Mouse (Mus musculus): ENCODE data around the gene Bud23. TPM values are rescaled to one million over a fixed set of nuclear protein-coding genes. Genes with fewer than 3 reads are reported as not detected.

The Bud23 gene
- total and polyA plus RNA-seq, 2 experiments, result 32.7 to 51.7 TPM

- no peak for DNase-seq (ENCODE audit: extremely low read depth, low read depth, low spot score)
- H3K36me3 ChIP-seq (ENCODE audit: control insufficient read depth, insufficient read depth, low read length), result no peaks in the 10 kb centered on the region
- no peaks in the 10 kb centered on the region for H3K79me2 ChIP-seq (ENCODE audit: control insufficient read depth, insufficient read depth, low read length)
- H3K27me3 ChIP-seq (ENCODE audit: control insufficient read depth, insufficient read depth, low read length), result peaks cover 5% of the 10 kb centered on the region; the same call in 1 of the 2 replicates
- TF ChIP-seq CTCF (IDR thresholded peaks at IDR 0.05; ENCODE audit: low read depth, low read length), result no peak
- no peak for TF ChIP-seq POLR2A (IDR thresholded peaks at IDR 0.05; ENCODE audit: extremely low read depth, insufficient read depth, low read length)
- H3K4me3 ChIP-seq (ENCODE audit: insufficient read depth, low read depth, low read length), result no peak overlapping the region
- H3K27ac ChIP-seq (replicated peaks; ENCODE audit: insufficient read depth, low read depth, low read length), result no peak overlapping the region
- H3K4me1 ChIP-seq (ENCODE audit: control insufficient read depth, insufficient read depth, low read length), result peaks cover 9% of the 10 kb centered on the region; the same call in 1 of the 2 replicates
- no peak overlapping the region for H3K9ac ChIP-seq (ENCODE audit: low read depth, low read length)
- 71% methylated on average over 7 of the region's 7 CpGs for WGBS
Measured at GRCm38 (mm10) chr5:135025899-135026298, 38.9 kb downstream of the Bud23 start.

GRCm38 (mm10) chr5:135024665-135025224, 40.0 kb downstream of the Bud23 start:
- Histone ChIP-seq H3K27ac (replicated peaks; ENCODE audit: insufficient read depth, low read depth, low read length) (no peak overlapping the region), H3K36me3 (ENCODE audit: control insufficient read depth, insufficient read depth, low read length) (no peaks in the 10 kb centered on the region), H3K79me2 (ENCODE audit: control insufficient read depth, insufficient read depth, low read length) (no peaks in the 10 kb centered on the region), H3K27me3 (ENCODE audit: control insufficient read depth, insufficient read depth, low read length) (peaks cover 5% of the 10 kb centered on the region; the same call in 1 of the 2 replicates), H3K4me3 (ENCODE audit: insufficient read depth, low read depth, low read length) (no peak overlapping the region), H3K9ac (ENCODE audit: low read depth, low read length) (no peak overlapping the region), H3K4me1 (ENCODE audit: control insufficient read depth, insufficient read depth, low read length) (peaks cover 9% of the 10 kb centered on the region; the same call in 1 of the 2 replicates)
- TF ChIP-seq POLR2A (IDR thresholded peaks at IDR 0.05; ENCODE audit: extremely low read depth, insufficient read depth, low read length), result no peak
- no peak for TF ChIP-seq CTCF (IDR thresholded peaks at IDR 0.05; ENCODE audit: low read depth, low read length)
- 65% methylated on average over 11 of the region's 11 CpGs for WGBS
- DNase-seq (ENCODE audit: extremely low read depth, low read depth, low spot score), result no peak

GRCm38 (mm10) chr5:135023344-135024173, 41.2 kb downstream of the Bud23 start, which contains the start of gene Stx1a:
Gene Stx1a, plus strand, starts transcription at chr5:135023482.
- Histone ChIP-seq H3K79me2 (ENCODE audit: control insufficient read depth, insufficient read depth, low read length) (no peaks in the 10 kb centered on the region), H3K27me3 (ENCODE audit: control insufficient read depth, insufficient read depth, low read length) (peaks cover 5% of the 10 kb centered on the region; the same call in 1 of the 2 replicates), H3K4me3 (ENCODE audit: insufficient read depth, low read depth, low read length) (peak within 1 kb of the TSS; percentile 80), H3K9ac (ENCODE audit: low read depth, low read length) (peak within 1 kb of the TSS; percentile 79), H3K36me3 (ENCODE audit: control insufficient read depth, insufficient read depth, low read length) (no peaks in the 10 kb centered on the region), H3K4me1 (ENCODE audit: control insufficient read depth, insufficient read depth, low read length) (peaks cover 2% of the 10 kb centered on the region; the same call in 1 of the 2 replicates), H3K27ac (replicated peaks; ENCODE audit: insufficient read depth, low read depth, low read length) (no peak within 1 kb of the TSS)
- no peak for TF ChIP-seq POLR2A (IDR thresholded peaks at IDR 0.05; ENCODE audit: extremely low read depth, insufficient read depth, low read length)
- no peak for TF ChIP-seq CTCF (IDR thresholded peaks at IDR 0.05; ENCODE audit: low read depth, low read length)
- no peak for DNase-seq (ENCODE audit: extremely low read depth, low read depth, low spot score)
- WGBS, result 2% methylated on average over 61 of the region's 61 CpGs

GRCm38 (mm10) chr5:135021814-135022213, 42.9 kb downstream of the Bud23 start:
- no peak overlapping the region for H3K9ac ChIP-seq (ENCODE audit: low read depth, low read length)

GRCm38 (mm10) chr5:135016224-135016759, 48.5 kb downstream of the Bud23 start:
- Histone ChIP-seq H3K27me3 (ENCODE audit: control insufficient read depth, insufficient read depth, low read length) (no peaks in the 10 kb centered on the region), H3K27ac (replicated peaks; ENCODE audit: insufficient read depth, low read depth, low read length) (peak overlapping the region; percentile 35), H3K79me2 (ENCODE audit: control insufficient read depth, insufficient read depth, low read length) (peaks cover 1% of the 10 kb centered on the region; the same call in 1 of the 2 replicates), H3K36me3 (ENCODE audit: control insufficient read depth, insufficient read depth, low read length) (no peaks in the 10 kb centered on the region), H3K4me1 (ENCODE audit: control insufficient read depth, insufficient read depth, low read length) (peaks cover 9% of the 10 kb centered on the region), H3K4me3 (ENCODE audit: insufficient read depth, low read depth, low read length) (no peak overlapping the region), H3K9ac (ENCODE audit: low read depth, low read length) (no peak overlapping the region)
- DNase-seq (ENCODE audit: extremely low read depth, low read depth, low spot score), result peak; percentile 90
- peak; percentile 58; the same call in 1 of the 2 replicates for TF ChIP-seq CTCF (IDR thresholded peaks at IDR 0.05; ENCODE audit: low read depth, low read length)
- TF ChIP-seq POLR2A (IDR thresholded peaks at IDR 0.05; ENCODE audit: extremely low read depth, insufficient read depth, low read length), result no peak
- WGBS, result 12% methylated on average over 4 of the region's 4 CpGs

More at GRCm38 (mm10) chr5:135021814-135022213, 42.9 kb downstream of the Bud23 start:
- TF ChIP-seq CTCF (IDR thresholded peaks at IDR 0.05; ENCODE audit: low read depth, low read length) (no peak), POLR2A (IDR thresholded peaks at IDR 0.05; ENCODE audit: extremely low read depth, insufficient read depth, low read length) (no peak)
- Histone ChIP-seq H3K27me3 (ENCODE audit: control insufficient read depth, insufficient read depth, low read length) (peaks cover 5% of the 10 kb centered on the region; the same call in 1 of the 2 replicates), H3K4me1 (ENCODE audit: control insufficient read depth, insufficient read depth, low read length) (peaks cover 2% of the 10 kb centered on the region; the same call in 1 of the 2 replicates), H3K4me3 (ENCODE audit: insufficient read depth, low read depth, low read length) (no peak overlapping the region), H3K27ac (replicated peaks; ENCODE audit: insufficient read depth, low read depth, low read length) (no peak overlapping the region), H3K36me3 (ENCODE audit: control insufficient read depth, insufficient read depth, low read length) (no peaks in the 10 kb centered on the region), H3K79me2 (ENCODE audit: control insufficient read depth, insufficient read depth, low read length) (no peaks in the 10 kb centered on the region)
- WGBS, result 14% methylated on average over 6 of the region's 6 CpGs
- peak; percentile 67 for DNase-seq (ENCODE audit: extremely low read depth, low read depth, low spot score)

Measured in liver, adult 2 months (tissue).